Mouse (Mus musculus) thymus, adult 18-20 months (tissue): ENCODE measurements around the gene Tap1.

ENCODE experiments used
- DNase-seq, 2 experiments: peaks; one replicate each; pipeline ENCODE4 v3.0.0; 2022; ENCODE audit warnings: mixed read lengths in 2 of 2

The Tap1 gene

GRCm38 (mm10) chr17:34234926-34235325, 47.6 kb downstream of the Tap1 start:
- DNase-seq, result peak; percentile 78 to 87

DNA sequence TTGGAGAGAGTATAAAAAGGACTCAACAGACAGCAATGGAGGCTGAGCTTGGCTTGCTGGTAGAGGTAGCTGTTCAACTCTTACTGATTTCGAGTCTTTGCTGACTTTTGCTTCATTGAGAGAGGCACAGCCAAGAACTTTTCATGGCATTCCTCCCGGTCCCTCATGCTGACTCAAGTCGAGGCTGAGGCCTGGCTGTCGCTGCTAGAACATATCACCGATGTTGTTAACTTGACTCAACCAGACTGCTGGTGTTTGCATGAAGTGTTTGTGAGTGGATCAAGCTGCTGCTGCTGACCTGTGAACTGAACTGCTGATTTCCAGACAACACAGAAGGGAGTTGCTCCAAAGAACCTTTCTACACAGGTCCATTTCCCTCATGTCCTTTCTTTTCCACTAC, 49.3 kb downstream of the Tap1 start:
- peak in 1 of 2 experiments; percentile 3 for DNase-seq

GRCm38 (mm10) chr17:34237741-34238140, 50.4 kb downstream of the Tap1 start:
- no peak for DNase-seq

DNA sequence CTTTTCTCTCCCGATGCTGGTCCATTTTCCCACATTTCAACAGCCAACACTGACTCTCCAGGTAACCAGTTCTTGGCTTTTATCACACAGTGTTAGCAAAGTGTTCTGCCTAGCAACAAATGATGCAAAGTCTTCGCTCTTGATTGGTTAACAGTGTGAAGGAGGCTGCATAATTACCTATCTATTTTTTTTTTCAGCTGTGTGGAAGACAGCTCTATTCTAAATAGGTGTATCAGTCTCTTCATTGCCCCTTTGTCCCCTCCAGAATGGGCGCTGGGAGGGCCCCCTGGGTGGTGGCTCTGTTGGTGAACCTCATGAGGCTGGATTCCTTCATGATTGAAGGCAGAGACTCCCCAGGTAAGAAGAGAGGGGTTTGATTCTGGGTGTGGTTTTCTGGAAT, 51.4 kb downstream of the Tap1 start, which contains the start of gene H2-Ob:
H2-Ob (plus strand) TSS at position 198 of the 400 bp plus-strand sequence.
- DNase-seq, result peak in 1 of 2 experiments; percentile 45

DNA sequence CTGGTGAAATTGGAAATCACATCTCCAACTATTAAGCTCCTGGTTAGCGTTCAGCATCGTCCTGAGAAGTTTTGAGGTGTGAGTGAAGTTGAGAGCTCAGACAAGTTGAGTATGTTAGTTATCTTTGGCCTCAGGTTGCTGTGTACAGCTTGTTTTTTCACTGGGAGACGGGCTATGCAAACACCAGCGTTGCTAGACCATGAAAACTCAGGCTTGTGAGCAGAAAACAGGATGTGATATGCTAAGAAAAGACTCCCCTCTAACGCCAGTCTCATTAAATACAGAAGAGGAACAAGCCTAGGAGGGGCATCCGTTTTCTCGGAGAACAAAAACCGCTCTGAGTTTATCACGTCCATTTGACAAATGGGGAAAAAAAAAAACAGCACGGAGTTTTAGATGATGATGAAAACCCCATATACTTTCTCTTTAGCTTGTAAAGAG, 52.3 kb downstream of the Tap1 start:
- DNase-seq, result peak in 1 of 2 experiments; percentile 16

GRCm38 (mm10) chr17:34240366-34240765, 53.0 kb downstream of the Tap1 start:
- DNase-seq, result no peak

GRCm38 (mm10) chr17:34240916-34241315, 53.6 kb downstream of the Tap1 start:
- peak in 1 of 2 experiments; percentile 2 for DNase-seq

DNA sequence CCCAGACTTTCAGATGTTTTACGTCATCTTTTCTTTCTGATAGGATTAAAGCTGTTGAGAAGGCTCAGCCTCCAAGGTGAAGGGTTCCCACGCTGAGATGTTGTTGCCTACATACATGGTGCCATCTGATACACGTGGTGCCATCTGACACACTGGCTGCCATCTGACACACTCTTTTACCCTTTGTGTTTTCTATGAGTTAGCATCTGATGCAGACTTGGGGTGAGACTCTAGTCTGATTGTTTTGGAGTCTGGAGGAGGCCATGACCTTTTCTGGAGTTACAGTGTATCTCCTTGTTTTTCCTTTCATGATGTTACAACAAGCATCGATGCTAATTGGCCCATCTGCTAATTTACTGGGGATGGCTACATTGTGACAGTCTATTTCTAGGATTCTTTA, 57.3 kb downstream of the Tap1 start:
- DNase-seq, result no peak
